Mouse (Mus musculus): ENCODE results near the gene Zfp61. TPM values are rescaled to one million over a fixed set of nuclear protein-coding genes. Genes with fewer than 3 reads are reported as not detected.

Gene Zfp61
- total and polyA plus RNA-seq, 3 experiments: 9.9 to 15.3 TPM; not detected in 1

DNA sequence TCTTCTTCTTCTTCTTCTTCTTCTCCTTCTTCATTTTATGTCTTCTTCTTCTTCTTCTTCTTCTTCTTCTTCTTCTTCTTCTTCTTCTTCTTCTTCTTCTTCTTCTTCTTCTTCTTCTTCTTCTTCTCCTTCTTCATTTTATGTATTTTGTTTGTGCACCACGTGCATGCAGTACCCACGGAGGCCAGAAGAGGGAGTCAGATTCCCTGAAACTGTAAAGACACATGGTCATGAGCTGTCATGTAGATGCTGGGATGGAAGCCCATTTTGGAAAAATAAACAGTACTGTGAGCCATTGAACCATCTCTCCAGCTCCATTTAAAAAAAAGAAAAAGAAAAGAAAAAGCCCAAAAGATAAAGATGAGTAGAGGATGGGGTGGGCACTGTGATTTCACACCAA is 37.2 kb upstream of the Zfp61 start:
- Histone ChIP-seq H3K27me3 (ENCODE audit: control insufficient read depth in 1 of 2, insufficient read depth in 2 of 2, low read length in 2 of 2) (no peaks in the 10 kb centered on the region), H3K36me3 (ENCODE audit: control insufficient read depth in 1 of 2, insufficient read depth in 2 of 2, low read length in 2 of 2) (no peaks in the 10 kb centered on the region), H3K4me1 (ENCODE audit: control insufficient read depth in 1 of 2, insufficient read depth in 2 of 2, low read length in 2 of 2) (no peaks in the 10 kb centered on the region), H3K9me3 (replicated peaks; ENCODE audit: insufficient read depth, low read length) (no peaks in the 10 kb centered on the region), H3K9ac (ENCODE audit: control insufficient read depth, low read depth, low read length, poor library complexity, severe bottlenecking) (no peak overlapping the region), H3K27ac (ENCODE audit: control insufficient read depth, low read depth, low read length) (no peak overlapping the region), H3K79me2 (ENCODE audit: control insufficient read depth, insufficient read depth, low read length, poor library complexity) (no peaks in the 10 kb centered on the region), H3K4me3 (ENCODE audit: control insufficient read depth in 1 of 2, insufficient read depth in 1 of 2, low read depth in 2 of 2, low read length in 2 of 2) (no peak overlapping the region)
- peak; percentile 24 for DNase-seq (ENCODE audit: low read depth, low spot score)
- TF ChIP-seq CHD2 (IDR thresholded peaks at IDR 0.05; ENCODE audit: low read length): no peak
- TF ChIP-seq MYC (IDR thresholded peaks at IDR 0.05; ENCODE audit: low read depth, low read length): no peak
- peak; percentile 34; the same call in 1 of the 2 replicates for TF ChIP-seq SMC3 (IDR thresholded peaks at IDR 0.05; ENCODE audit: low read depth, low read length)
- peak; percentile 20 to 41 (median 35); a peak in 4 of 6 replicates for TF ChIP-seq CTCF (IDR thresholded peaks at IDR 0.05 in 2 of 3, conservative IDR thresholded peaks at IDR 0.05 in 1 of 3; ENCODE audit: control insufficient read depth in 1 of 3, insufficient read depth in 1 of 3, low read depth in 2 of 3, low read length in 3 of 3, poor library complexity in 1 of 3, severe bottlenecking in 1 of 3)
- TF ChIP-seq BHLHE40 (IDR thresholded peaks at IDR 0.05; ENCODE audit: borderline replicate concordance, low read depth, low read length): no peak
- no peak for TF ChIP-seq HCFC1 (IDR thresholded peaks at IDR 0.05; ENCODE audit: low read depth, low read length)

DNA sequence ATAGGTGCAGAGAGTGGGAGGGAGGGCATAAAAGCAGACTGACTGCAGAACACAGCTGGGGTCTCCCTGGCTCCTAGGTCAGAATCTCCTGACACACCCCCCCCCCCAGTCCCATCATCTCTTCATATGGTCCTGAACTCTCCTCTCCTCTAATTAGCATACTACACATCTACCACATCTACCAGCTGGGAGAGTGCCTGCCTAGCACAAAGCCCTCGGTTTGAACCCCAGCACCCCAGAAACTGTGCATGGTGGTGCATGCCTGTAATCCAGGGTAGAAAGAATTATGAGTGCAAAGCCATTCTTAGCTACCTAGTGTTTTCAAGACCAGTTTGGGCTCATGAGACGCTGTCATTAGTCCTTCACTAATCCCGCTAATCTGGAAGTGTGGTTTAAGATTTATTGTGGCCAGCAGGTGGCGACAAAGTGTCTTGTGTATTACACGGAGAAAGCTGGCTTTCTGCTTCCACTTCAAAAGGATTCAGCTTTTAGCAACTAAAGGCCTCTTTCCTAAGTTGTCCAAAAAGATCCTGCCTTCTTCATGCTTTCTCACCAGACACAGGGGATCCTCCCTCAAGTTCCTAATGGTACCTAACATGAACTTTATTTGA is 34.8 kb upstream of the Zfp61 start:
- DNase-seq (ENCODE audit: low read depth, low spot score): peak; percentile 84
- Histone ChIP-seq H3K27me3 (ENCODE audit: control insufficient read depth in 1 of 2, insufficient read depth in 2 of 2, low read length in 2 of 2) (no peaks in the 10 kb centered on the region), H3K9me3 (replicated peaks; ENCODE audit: insufficient read depth, low read length) (no peaks in the 10 kb centered on the region), H3K4me3 (ENCODE audit: control insufficient read depth in 1 of 2, insufficient read depth in 1 of 2, low read depth in 2 of 2, low read length in 2 of 2) (no peak overlapping the region), H3K79me2 (ENCODE audit: control insufficient read depth, insufficient read depth, low read length, poor library complexity) (no peaks in the 10 kb centered on the region), H3K27ac (ENCODE audit: control insufficient read depth, low read depth, low read length) (no peak overlapping the region), H3K36me3 (ENCODE audit: control insufficient read depth in 1 of 2, insufficient read depth in 2 of 2, low read length in 2 of 2) (no peaks in the 10 kb centered on the region), H3K9ac (ENCODE audit: control insufficient read depth, low read depth, low read length, poor library complexity, severe bottlenecking) (no peak overlapping the region), H3K4me1 (ENCODE audit: control insufficient read depth in 1 of 2, insufficient read depth in 2 of 2, low read length in 2 of 2) (no peaks in the 10 kb centered on the region)
- TF ChIP-seq HCFC1 (IDR thresholded peaks at IDR 0.05; ENCODE audit: low read depth, low read length) (no peak), ZKSCAN1 (IDR thresholded peaks at IDR 0.05; ENCODE audit: low read depth, low read length) (no peak), NELFE (IDR thresholded peaks at IDR 0.05; ENCODE audit: low read depth, low read length) (no peak), ZNF384 (IDR thresholded peaks at IDR 0.05; ENCODE audit: low read depth, low read length) (no peak), EP300 (IDR thresholded peaks at IDR 0.05; ENCODE audit: low read depth in 1 of 2, low read length in 2 of 2) (no peak), RAD21 (IDR thresholded peaks at IDR 0.05; ENCODE audit: low read depth, low read length) (peak; percentile 76), UBTF (IDR thresholded peaks at IDR 0.05; ENCODE audit: borderline replicate concordance, insufficient read depth, low read depth, low read length) (no peak), POLR2AphosphoS5 (IDR thresholded peaks at IDR 0.05; ENCODE audit: borderline replicate concordance, low read depth, low read length) (no peak), JUND (IDR thresholded peaks at IDR 0.05; ENCODE audit: low read depth, low read length) (no peak), ZC3H11A (IDR thresholded peaks at IDR 0.05; ENCODE audit: low read depth, low read length) (peak; percentile 70), SMC3 (IDR thresholded peaks at IDR 0.05; ENCODE audit: low read depth, low read length) (peak; percentile 84), CTCF (IDR thresholded peaks at IDR 0.05 in 2 of 3, conservative IDR thresholded peaks at IDR 0.05 in 1 of 3; ENCODE audit: control insufficient read depth in 1 of 3, insufficient read depth in 1 of 3, low read depth in 2 of 3, low read length in 3 of 3, poor library complexity in 1 of 3, severe bottlenecking in 1 of 3) (peak; percentile 58 to 90 (median 60))
